Mouse (Mus musculus) frontal cortex, postnatal 14 days (tissue): Measurements from ENCODE around the gene Izumo4.

ENCODE experiments used
- DNase-seq, 2 experiments: peaks; one replicate each; pipeline ENCODE4 v3.0.0; 2022; ENCODE audit warnings: low spot score in 2 of 2

The Izumo4 gene

DNA sequence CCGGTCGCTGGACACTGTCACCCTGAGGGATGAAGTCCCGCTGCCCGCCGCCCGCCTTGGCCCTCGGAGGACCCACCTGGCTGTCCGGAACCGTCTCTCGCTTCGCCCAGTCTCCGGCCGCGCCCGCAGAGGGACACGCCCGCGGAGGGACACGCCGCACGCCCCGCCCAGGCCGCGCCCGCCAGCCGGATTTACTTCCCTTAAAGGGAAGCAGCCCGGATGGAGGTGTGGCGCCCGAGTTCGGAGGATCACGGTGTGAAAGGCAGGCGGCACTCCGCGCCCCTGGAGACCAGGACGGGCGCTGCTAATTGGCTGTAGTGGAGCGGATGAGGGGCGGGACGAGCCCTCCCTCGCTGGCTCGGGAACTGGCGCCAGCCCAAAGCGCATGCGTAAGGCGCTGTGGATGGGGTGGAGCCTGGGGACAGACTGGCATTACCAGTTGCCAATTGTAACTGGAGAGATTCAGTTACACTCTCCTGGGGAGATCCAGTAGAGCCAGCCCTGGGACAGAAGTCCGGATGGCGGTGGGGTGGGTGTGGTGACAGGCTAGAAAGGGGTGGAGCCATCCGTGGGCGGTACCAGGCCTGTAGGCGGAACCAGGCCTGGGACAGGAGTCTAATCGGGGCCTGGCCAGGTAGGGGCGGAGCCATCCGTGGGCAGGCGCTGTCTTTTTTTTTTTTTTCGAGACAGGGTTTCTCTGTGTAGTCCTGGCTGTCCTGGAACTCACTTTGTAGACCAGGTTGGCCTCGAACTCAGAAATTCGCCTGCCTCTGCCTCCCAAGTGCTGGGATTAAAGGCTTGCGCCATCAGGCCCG lies at the start of gene Izumo4, which contains the start of gene Mob3a:
Izumo4 (plus strand) TSS at position 464 of the 815 bp plus-strand sequence.
Mob3a (minus strand) TSS at position 257 of the 815 bp plus-strand sequence.
- peak; percentile 97 to 99 for DNase-seq

GRCm38 (mm10) chr10:80653156-80653720 lies 48.7 kb upstream of the Izumo4 start:
- no peak for DNase-seq

DNA sequence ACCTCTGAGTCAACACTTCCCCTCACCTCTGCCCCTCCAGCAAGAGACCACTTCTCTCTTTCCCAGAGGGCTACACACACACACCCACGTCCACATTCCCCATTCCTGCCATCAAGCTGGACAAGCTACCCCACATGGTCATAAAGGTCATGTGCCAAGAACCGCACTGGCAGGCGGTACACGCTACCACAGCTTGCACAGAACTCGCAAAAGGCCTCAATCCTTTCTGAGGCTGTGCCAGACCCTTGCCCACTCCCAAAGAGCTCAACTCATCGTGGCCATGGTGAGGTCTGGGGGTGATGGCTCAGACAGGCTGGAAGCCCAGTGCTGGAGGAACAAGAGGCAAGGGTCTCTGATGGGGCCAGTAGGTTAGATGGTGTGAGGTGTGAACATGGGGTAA lies 47.1 kb upstream of the Izumo4 start:
- DNase-seq, result no peak

- DNase-seq, result no peak
Observed at GRCm38 (mm10) chr10:80655406-80656129, 46.4 kb upstream of the Izumo4 start.

- DNase-seq, result peak; percentile 90 to 91
Observed at GRCm38 (mm10) chr10:80656130-80656862, 45.7 kb upstream of the Izumo4 start.

- DNase-seq, result no peak
Observed at GRCm38 (mm10) chr10:80656863-80657623, 44.9 kb upstream of the Izumo4 start, which contains the start of gene Btbd2. TSS of gene Btbd2 (minus strand) at chr10:80657071.

DNA sequence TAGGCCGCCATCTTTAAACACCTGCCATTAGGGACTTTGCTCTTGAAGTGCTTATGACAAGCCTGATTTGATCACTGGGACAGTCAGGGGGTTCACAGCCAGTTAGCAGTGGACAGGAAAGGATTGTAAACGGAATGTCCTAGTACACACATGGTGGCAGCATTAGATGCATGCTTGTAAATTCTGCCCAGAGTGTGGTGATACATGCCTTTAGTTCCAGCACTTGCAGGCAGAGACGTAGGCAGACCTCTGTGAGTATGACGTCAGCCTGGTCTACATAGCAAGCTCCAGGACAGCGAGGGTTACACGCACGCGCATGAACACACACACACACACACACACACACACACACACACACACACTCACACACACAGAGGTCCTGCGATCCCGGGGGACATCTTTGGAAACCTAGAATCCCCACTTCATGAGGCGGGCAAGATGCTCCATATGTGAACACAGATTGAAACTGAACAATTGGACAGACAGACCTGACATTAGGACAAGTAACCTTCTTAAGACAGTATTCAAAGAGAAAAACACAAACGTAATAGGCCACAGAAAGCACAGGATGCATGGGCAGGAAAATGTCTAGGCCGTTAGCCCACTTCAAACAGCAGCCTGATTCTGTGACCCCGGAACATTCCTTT lies 43.7 kb upstream of the Izumo4 start:
- DNase-seq, result no peak

DNA sequence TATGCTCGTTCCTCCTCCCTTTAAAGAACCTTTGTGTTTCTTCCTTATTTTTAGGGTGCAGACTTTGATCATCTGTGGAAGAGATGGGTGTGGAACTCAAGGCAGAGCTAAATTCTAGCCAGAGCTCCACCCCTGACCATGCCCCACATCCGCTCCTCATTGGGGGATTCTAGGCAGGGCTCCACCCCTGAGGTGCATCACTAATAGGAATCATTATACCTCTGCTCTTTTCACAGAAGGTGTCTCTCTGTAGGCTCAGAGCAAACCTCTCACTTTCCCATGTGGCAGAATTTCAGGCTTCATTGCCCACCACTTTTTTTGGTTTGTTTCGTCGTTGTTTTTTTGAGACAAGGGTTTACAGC lies 43.2 kb upstream of the Izumo4 start:
- no peak for DNase-seq

- peak in 1 of 2 experiments; percentile 71 for DNase-seq
Observed at GRCm38 (mm10) chr10:80659213-80659612, 42.8 kb upstream of the Izumo4 start.

- no peak for DNase-seq
Observed at GRCm38 (mm10) chr10:80661149-80661548, 40.8 kb upstream of the Izumo4 start.

DNA sequence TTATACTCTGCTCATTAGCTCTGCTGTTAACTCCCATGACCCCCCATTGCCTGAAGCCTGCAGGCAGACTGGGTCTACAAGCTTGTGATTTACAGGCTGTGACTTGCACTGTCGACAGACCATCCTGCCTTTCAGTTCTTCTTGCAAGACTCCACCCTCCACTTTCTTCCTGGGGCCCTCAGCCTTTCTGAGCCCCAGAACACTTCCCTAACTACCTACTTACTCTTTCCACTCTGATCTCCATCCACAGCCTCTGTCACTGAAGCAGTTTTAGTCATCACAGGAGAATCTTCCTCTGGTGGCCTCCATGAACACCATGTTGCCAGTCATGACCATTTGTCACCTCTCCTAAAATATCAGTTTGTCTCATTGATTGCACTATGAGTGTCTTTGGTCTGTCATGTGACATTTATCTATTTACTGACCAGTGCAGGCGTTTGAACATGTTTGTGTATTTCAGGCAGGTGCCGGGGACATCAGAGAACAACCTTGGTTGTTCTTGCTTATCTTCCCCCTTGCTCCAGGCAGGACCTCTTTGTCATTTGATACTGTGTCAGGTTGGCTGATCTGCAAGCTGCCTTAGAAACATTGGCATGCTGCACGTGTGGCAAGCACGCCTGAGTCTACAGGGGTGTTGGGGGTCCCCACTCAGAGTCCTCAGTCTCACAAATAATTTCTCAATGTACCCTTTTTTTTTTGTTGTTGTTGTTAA lies 38.3 kb upstream of the Izumo4 start:
- no peak for DNase-seq

DNA sequence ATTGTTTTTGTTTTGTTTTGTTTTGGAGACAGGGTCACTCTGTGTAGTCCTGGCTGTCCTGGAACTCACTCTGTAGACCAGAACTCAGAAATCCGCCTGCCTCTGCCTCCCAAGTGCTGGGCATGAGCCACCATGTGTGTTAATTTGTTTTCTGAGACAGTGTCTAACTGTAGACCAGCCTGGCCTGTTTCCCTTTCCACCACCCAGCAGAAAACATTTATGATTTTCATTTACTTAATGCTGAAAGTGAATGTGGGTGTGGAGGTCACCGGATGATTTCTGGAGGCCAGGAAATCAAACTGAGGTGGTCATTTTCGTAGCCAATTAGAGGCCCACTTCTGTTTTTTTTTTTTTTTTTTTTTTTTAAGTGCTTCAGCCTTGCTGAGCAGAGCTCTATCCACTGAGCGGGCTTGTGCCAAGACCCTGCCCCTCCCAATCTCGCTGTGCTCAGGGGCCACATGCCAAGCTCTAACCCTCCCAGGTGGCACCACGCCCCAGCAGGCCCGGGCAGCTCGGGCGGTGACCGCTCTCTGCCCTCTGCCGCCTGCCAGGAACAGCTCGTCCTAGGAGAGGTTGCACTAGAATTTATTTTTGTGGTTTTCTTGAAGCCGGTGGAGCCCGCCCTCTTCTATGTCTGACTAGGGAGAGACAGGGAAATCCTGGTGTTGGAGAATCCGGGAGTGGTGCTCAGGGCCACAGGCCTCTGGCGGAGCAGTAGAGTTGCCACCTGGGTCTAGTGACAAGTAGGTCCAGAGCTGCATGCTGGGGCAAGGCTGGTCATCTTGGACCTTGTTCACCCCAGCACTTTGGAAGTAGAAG lies 37.6 kb upstream of the Izumo4 start:
- no peak for DNase-seq

DNA sequence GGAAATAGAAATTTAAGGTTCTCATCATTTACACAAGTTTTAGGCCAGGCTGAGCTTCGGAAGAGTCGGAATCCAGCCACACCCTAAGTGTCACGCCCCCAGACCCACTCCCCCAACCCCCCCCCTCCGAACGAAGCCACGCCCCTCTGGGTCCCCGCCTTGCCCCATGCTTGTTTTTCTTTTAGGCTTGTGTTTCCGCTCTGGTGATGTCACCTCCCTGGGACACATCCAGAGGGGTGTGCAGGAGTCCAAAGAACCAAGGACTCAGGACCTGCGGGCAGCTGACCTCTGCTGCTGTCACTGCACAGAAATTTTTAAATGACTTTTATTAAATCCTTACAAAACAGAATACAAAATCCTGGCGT lies 37.0 kb upstream of the Izumo4 start:
- no peak for DNase-seq

DNA sequence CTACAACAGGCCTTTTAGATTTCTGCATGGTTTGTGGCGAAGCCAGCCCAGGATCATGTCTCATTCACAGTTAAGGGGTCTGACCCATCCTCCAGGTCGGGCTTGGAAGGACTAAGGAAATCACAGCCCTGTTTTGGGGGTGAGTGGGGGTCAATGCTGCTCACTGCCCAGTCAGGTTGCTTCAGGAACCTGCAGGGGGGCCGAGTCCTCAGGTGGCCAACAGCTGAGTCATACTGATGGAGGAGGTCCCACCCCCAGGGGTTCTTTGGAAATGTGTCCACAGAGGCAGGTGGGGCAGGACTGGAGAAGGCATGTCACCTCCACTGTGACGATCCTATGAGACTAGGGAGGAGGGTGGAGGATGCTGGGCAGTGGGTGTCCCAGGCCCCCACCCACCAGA lies 36.5 kb upstream of the Izumo4 start:
- DNase-seq, result no peak

GRCm38 (mm10) chr10:80665981-80666733 lies 35.8 kb upstream of the Izumo4 start:
- no peak for DNase-seq

- no peak for DNase-seq
Observed at GRCm38 (mm10) chr10:80666837-80667412, 35.1 kb upstream of the Izumo4 start.

DNA sequence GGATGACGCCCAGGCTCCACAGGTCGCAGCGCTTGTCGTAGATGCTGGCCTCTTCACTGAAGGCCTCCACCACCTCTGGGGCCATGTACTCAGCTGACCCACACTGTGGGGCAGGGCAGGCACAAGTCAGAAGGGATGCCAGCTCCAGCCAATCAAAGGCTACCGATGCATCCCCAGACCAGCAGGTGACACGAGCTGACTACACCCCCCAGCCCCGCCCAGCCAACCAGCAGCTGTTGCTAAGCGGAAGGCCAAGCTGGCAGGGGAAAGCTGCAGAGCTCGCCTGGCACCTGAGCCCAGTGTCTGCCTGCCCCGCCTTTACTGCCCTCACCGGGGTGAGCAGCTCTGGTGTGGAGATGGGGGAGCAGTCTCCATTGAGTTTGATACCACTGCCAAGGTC lies 33.4 kb upstream of the Izumo4 start:
- DNase-seq, result no peak

- DNase-seq, result no peak
Observed at GRCm38 (mm10) chr10:80669018-80669417, 33.0 kb upstream of the Izumo4 start.
